Mouse (Mus musculus): ENCODE measurements around the gene St3gal2.

DNA sequence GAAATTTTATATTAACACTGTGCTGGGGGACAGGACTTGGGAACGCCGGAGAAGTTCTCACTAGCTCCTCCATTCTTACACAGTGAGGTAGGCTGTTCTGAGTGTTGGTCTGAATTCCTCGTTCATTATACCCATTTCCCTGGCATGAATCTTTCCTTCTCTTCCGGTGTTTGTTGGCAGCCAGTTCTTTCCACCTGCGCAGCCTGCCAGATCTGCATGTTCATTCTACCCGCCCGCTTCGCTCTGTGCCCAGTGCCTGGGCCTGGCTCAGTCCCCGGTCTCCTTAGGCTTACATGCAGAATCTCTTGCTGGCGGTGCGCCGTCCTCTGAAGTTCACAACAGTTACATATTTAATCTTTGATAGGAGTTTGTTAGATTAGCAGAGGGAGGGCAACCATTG lies 16.5 kb downstream of the St3gal2 start:
- TF ChIP-seq CTCF (IDR thresholded peaks at IDR 0.05; ENCODE audit: insufficient read depth, low read depth, low read length) (no peak), POLR2A (IDR thresholded peaks at IDR 0.05; ENCODE audit: insufficient read depth, low read depth, low read length) (no peak)

Data from olfactory bulb, adult 2 months (tissue).